Mouse (Mus musculus): Measurements from ENCODE around the gene Slc20a1. TPM values are rescaled to one million over a fixed set of nuclear protein-coding genes. Genes with fewer than 3 reads are reported as not detected.
A peak's percentile ranks its signal among the peaks of the same experiment; 100 is the strongest.

Gene Slc20a1
- polyA plus RNA-seq, 1 experiment = 72.7 TPM

GRCm38 (mm10) chr2:129244446-129245120 is 46.0 kb downstream of the Slc20a1 start:
- no peak for DNase-seq (ENCODE audit: low read depth)
- TF ChIP-seq POLR2A (IDR thresholded peaks at IDR 0.05; ENCODE audit: borderline replicate concordance, extremely low read depth, insufficient read depth, insufficient read length, poor library complexity, severe bottlenecking) = no peak
- no peak for TF ChIP-seq CTCF (IDR thresholded peaks at IDR 0.05; ENCODE audit: borderline replicate concordance, extremely low read depth, insufficient read depth, insufficient read length)

- DNase-seq (ENCODE audit: low read depth) = peak; percentile 30
- no peak for TF ChIP-seq POLR2A (IDR thresholded peaks at IDR 0.05; ENCODE audit: borderline replicate concordance, extremely low read depth, insufficient read depth, insufficient read length, poor library complexity, severe bottlenecking)
- TF ChIP-seq CTCF (IDR thresholded peaks at IDR 0.05; ENCODE audit: borderline replicate concordance, extremely low read depth, insufficient read depth, insufficient read length) = no peak
Measured at GRCm38 (mm10) chr2:129245618-129246017, 47.1 kb downstream of the Slc20a1 start.

- TF ChIP-seq CTCF (IDR thresholded peaks at IDR 0.05; ENCODE audit: borderline replicate concordance, extremely low read depth, insufficient read depth, insufficient read length) = no peak
- TF ChIP-seq POLR2A (IDR thresholded peaks at IDR 0.05; ENCODE audit: borderline replicate concordance, extremely low read depth, insufficient read depth, insufficient read length, poor library complexity, severe bottlenecking) = no peak
- DNase-seq (ENCODE audit: low read depth) = no peak
Measured at GRCm38 (mm10) chr2:129246436-129246835, 47.9 kb downstream of the Slc20a1 start.

DNA sequence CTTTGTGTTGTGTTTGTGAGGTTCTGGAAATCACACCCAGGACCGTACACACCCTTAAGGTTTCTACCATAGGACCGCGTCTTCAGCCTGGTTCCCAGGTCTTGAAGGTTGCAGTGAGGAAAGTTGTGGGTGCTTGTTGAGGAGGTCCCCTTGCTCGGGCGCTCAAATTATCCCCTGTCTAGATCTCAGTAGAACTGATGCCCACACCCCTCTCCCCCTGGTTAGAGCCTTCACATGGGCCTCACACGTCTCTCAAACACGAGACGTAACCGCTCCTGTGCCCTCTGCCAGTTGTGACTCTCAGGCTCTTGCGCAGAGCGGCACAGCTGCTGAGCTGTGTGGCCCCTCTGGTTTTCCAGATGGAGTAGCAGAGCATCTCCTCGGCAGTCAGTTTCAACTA is 48.4 kb downstream of the Slc20a1 start:
- TF ChIP-seq CTCF (IDR thresholded peaks at IDR 0.05; ENCODE audit: borderline replicate concordance, extremely low read depth, insufficient read depth, insufficient read length) = no peak
- no peak for TF ChIP-seq POLR2A (IDR thresholded peaks at IDR 0.05; ENCODE audit: borderline replicate concordance, extremely low read depth, insufficient read depth, insufficient read length, poor library complexity, severe bottlenecking)
- no peak for DNase-seq (ENCODE audit: low read depth)

GRCm38 (mm10) chr2:129247707-129248121 is 49.1 kb downstream of the Slc20a1 start:
- no peak for DNase-seq (ENCODE audit: low read depth)
- TF ChIP-seq POLR2A (IDR thresholded peaks at IDR 0.05; ENCODE audit: borderline replicate concordance, extremely low read depth, insufficient read depth, insufficient read length, poor library complexity, severe bottlenecking) = no peak
- no peak for TF ChIP-seq CTCF (IDR thresholded peaks at IDR 0.05; ENCODE audit: borderline replicate concordance, extremely low read depth, insufficient read depth, insufficient read length)

- DNase-seq (ENCODE audit: low read depth) = no peak
- TF ChIP-seq CTCF (IDR thresholded peaks at IDR 0.05; ENCODE audit: borderline replicate concordance, extremely low read depth, insufficient read depth, insufficient read length) (no peak), POLR2A (IDR thresholded peaks at IDR 0.05; ENCODE audit: borderline replicate concordance, extremely low read depth, insufficient read depth, insufficient read length, poor library complexity, severe bottlenecking) (no peak)
Measured at GRCm38 (mm10) chr2:129249321-129249720, 50.8 kb downstream of the Slc20a1 start.

DNA sequence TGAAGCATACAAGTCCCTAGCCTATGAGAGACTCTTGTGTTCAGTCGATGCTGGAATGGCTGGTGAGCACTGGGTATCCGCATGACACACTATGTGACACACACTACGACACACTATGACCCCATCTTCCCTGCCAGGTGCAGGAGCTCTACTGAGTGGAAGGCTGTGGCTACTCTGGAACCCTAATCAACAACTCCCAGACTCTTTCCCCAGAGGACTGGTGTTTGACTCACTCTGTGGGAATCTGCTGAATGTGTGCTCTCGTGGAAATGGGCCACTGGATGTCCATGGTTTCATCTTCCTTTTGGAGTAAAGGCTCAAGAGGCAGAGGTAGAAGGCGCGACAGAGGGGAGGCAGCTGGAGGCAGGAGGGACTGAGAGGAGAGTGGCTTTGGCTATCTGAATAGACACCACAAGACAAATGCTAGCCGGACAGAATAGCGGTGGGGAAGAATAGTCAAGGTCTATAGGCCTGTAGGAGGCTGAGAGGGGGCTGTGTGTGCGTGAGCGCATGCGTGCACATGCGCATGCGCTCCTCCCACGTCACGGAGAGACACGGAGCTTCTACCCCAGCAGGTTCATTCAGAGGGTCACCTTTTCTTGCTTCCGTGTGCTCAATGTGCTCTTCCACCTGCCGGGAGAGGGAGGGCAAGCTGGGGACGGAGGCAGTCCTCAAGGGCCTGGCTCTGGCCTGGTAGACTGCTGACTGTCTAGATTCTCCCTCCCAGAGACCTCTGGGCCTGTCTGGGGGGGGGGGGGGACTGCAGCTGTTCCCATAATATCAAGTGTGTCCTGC is 54.5 kb downstream of the Slc20a1 start:
- TF ChIP-seq CTCF (IDR thresholded peaks at IDR 0.05; ENCODE audit: borderline replicate concordance, extremely low read depth, insufficient read depth, insufficient read length) (no peak), POLR2A (IDR thresholded peaks at IDR 0.05; ENCODE audit: borderline replicate concordance, extremely low read depth, insufficient read depth, insufficient read length, poor library complexity, severe bottlenecking) (no peak)
- no peak for DNase-seq (ENCODE audit: low read depth)

DNA sequence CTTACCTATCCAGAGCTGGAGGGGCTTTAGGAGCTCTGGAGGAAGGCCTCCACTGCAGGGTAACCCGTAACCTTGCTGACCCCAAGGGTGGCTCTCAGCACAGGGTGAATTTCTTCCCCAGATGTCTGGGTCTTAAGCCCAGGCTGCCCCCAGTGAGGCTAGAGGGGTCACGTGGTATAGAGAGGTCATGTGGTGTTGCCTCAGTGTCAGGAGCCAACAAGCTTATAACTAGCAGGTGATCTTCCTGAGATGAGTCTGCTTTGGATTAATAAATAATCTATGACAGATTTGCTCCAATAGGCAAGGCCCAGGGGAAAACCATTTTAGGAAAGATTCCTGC is 55.0 kb downstream of the Slc20a1 start:
- TF ChIP-seq POLR2A (IDR thresholded peaks at IDR 0.05; ENCODE audit: borderline replicate concordance, extremely low read depth, insufficient read depth, insufficient read length, poor library complexity, severe bottlenecking) = no peak
- no peak for DNase-seq (ENCODE audit: low read depth)

DNA sequence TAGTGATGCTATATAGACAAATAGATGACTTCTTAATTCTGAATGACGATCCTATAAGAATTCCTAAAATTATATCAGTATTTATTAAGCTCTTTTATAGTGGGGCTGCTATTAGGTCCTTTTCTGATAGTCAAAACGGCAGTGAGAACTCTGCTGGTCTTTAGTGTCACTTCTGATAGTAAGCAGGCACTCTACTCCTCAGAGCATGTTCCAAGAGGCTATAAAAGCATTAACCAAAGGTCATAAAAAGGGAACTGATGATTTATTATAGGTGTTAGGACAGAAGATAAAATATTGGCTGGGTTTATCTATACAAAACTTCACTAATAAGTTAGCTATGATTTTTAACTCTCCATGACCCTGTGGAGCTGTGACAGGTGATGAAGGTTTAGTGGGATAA is 55.5 kb downstream of the Slc20a1 start:
- no peak for DNase-seq (ENCODE audit: low read depth)

DNA sequence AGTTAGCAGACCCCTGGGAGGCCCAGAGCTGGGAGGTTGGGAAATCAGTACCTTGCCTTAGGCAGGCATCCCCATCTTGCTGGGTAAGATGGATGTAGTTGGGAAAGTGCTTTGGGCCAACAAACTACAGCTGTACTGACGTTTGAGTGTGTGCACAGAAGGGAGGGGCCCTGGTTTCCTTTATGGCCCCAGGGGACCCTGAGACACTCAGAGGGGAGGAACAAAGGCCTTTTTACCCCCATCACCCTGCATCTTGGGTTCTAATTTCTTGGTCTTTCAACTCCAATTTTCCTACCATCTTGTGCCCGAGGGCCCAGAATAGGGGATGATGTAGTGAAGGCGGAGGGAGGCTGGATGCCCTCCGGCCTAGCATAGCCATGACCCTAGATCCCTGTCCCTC is 57.4 kb downstream of the Slc20a1 start:
- no peak for DNase-seq (ENCODE audit: low read depth)
- TF ChIP-seq CTCF (IDR thresholded peaks at IDR 0.05; ENCODE audit: borderline replicate concordance, extremely low read depth, insufficient read depth, insufficient read length) (no peak), POLR2A (IDR thresholded peaks at IDR 0.05; ENCODE audit: borderline replicate concordance, extremely low read depth, insufficient read depth, insufficient read length, poor library complexity, severe bottlenecking) (no peak)

More for the DNA sequence above, 55.5 kb downstream of the Slc20a1 start:
- TF ChIP-seq CTCF (IDR thresholded peaks at IDR 0.05; ENCODE audit: borderline replicate concordance, extremely low read depth, insufficient read depth, insufficient read length) = no peak
- no peak for TF ChIP-seq POLR2A (IDR thresholded peaks at IDR 0.05; ENCODE audit: borderline replicate concordance, extremely low read depth, insufficient read depth, insufficient read length, poor library complexity, severe bottlenecking)

GRCm38 (mm10) chr2:129258056-129258455 is 59.5 kb downstream of the Slc20a1 start:
- DNase-seq (ENCODE audit: low read depth) = no peak
- no peak for TF ChIP-seq CTCF (IDR thresholded peaks at IDR 0.05; ENCODE audit: borderline replicate concordance, extremely low read depth, insufficient read depth, insufficient read length)
- TF ChIP-seq POLR2A (IDR thresholded peaks at IDR 0.05; ENCODE audit: borderline replicate concordance, extremely low read depth, insufficient read depth, insufficient read length, poor library complexity, severe bottlenecking) = no peak

Measured in brain, embryonic 14.5 days (tissue).